Mouse (Mus musculus) testis, adult 2 months (tissue): Measurements from ENCODE around the gene Atp4b. TPM values are rescaled to one million over a fixed set of nuclear protein-coding genes. Genes with fewer than 3 reads are reported as not detected.
A peak's percentile ranks its signal among the peaks of the same experiment; 100 is the strongest.

Source experiments
- H3K27ac ChIP-seq: fragments of 200-500 bp; 2 replicates; pipeline ENCODE4 v1.5.1; 2012; ENCODE audit warnings: low read depth, low read length; ENCODE audit not compliant: control insufficient read depth, insufficient read depth
- H3K27me3 ChIP-seq: fragments of 200-500 bp; 2 replicates; pipeline ENCODE4 v1.6.1; 2012; ENCODE audit warnings: mild to moderate bottlenecking, low read length, moderate library complexity; ENCODE audit not compliant: control insufficient read depth, insufficient read depth
- H3K36me3 ChIP-seq: fragments of 200-500 bp; 2 replicates; pipeline ENCODE4 v1.6.1; 2012; ENCODE audit warnings: mild to moderate bottlenecking, low read length; ENCODE audit not compliant: control insufficient read depth, insufficient read depth
- H3K4me1 ChIP-seq: fragments of 200-500 bp; 2 replicates; pipeline ENCODE4 v1.6.1; 2012; ENCODE audit warnings: low read length; ENCODE audit not compliant: control insufficient read depth, insufficient read depth
- H3K4me3 ChIP-seq: fragments of 200-500 bp; 2 replicates; pipeline ENCODE4 v1.5.1; 2012; ENCODE audit warnings: low read depth, mild to moderate bottlenecking, low read length, moderate library complexity, mixed read lengths; ENCODE audit not compliant: control insufficient read depth
- CTCF ChIP-seq: fragments of 200-500 bp; IDR thresholded peaks from 2 replicates; pipeline ENCODE4 v1.5.1; 2012; ENCODE audit warnings: low read depth, mild to moderate bottlenecking, inconsistent platforms, low read length, moderate library complexity; ENCODE audit not compliant: control insufficient read depth, insufficient read depth, insufficient replicate concordance
- POLR2A ChIP-seq: fragments of 200-500 bp; IDR thresholded peaks from 2 replicates; pipeline ENCODE4 v1.6.1; 2012; ENCODE audit warnings: low read depth, mild to moderate bottlenecking, inconsistent platforms, low read length, moderate library complexity; ENCODE audit not compliant: control insufficient read depth
- polyA plus RNA-seq: library from polyadenylated mRNA; depleted of rRNA; stranded (reverse); fragments of >200 nt; gene quantifications from 2 replicates; pipeline ENCODE4 v1.2.3, GENCODE M21; 2012

Atp4b gene
- polyA plus RNA-seq, 1 experiment: 0.10 TPM

DNA sequence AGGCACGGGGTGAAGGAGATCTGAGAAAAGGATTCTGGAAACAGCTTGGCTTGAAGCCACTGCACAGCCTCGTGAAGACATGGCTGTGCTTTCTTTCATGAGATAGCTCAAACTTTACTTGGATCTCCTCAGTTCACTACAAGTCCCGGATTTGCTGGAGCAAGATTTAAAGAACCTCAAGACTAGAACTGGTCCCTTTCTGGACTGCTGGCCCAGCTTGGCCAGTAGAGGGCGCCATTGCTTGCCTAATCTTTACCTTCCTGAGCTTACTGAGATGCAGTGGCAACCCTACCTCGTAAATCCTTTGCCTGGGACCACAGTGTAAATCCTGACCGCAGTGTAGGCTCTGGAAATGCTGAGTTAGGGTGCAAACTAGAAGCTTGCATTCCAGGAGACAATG lies 15.0 kb upstream of the Atp4b start:
- Histone ChIP-seq H3K36me3 (no peaks in the 10 kb centered on the region), H3K4me1 (peaks cover 2% of the 10 kb centered on the region), H3K4me3 (no peak overlapping the region), H3K27me3 (no peaks in the 10 kb centered on the region), H3K27ac (no peak overlapping the region)
- TF ChIP-seq CTCF (peak; percentile 88), POLR2A (no peak)

DNA sequence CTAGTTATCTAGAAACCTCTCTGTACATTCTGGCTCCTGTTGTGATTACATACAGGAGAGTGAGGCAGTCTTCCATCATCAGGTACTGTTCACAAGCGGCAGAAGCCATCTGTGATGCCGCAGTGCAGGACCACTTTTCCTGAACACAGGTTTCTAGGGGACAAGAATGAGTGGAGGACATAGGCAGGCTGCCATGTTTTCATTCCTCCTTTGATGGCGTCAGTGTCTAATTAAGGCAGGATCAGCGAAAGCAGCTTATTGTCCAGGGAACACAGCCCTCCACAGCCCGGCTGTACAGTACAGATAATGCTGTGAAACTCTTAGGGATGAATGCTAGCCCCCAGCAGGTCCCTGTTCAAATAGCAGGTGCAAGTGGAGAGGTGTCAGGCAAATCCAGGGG lies 9.4 kb upstream of the Atp4b start:
- Histone ChIP-seq H3K4me1 (no peaks in the 10 kb centered on the region), H3K27me3 (no peaks in the 10 kb centered on the region), H3K27ac (no peak overlapping the region), H3K4me3 (no peak overlapping the region), H3K36me3 (no peaks in the 10 kb centered on the region)
- no peak for TF ChIP-seq CTCF
- TF ChIP-seq POLR2A: no peak

DNA sequence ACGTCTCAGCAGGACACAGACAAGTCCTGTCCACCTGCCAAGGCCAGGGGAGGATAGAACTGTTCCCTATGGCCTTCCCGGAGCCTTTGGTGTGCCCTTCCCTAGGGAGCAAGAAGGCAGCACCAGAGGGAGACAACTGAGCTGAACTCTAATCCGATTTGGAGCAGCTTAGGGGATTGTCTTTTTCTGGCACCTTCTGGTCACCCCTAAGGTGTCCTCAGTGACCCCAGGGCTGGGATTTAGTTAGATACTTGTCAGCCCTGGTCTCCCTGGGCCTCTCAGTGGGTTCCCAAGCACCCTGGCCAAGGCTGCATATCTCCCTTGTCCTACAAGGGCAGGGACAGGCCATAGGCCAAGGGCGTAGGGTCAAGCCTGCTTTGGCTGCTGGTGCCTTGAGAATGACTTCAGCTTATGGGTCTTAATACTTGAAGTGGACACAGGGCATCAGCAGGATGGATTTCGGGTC lies 8.1 kb upstream of the Atp4b start, which contains the start of gene Grk1:
Grk1 (plus strand) TSS at position 416 of the 466 bp plus-strand sequence.
- no peaks in the 10 kb centered on the region for H3K36me3 ChIP-seq
- H3K4me3 ChIP-seq: no peak within 1 kb of the TSS
- no peaks in the 10 kb centered on the region for H3K27me3 ChIP-seq
- no peak within 1 kb of the TSS for H3K27ac ChIP-seq
- no peaks in the 10 kb centered on the region for H3K4me1 ChIP-seq
- TF ChIP-seq POLR2A (no peak), CTCF (no peak)

DNA sequence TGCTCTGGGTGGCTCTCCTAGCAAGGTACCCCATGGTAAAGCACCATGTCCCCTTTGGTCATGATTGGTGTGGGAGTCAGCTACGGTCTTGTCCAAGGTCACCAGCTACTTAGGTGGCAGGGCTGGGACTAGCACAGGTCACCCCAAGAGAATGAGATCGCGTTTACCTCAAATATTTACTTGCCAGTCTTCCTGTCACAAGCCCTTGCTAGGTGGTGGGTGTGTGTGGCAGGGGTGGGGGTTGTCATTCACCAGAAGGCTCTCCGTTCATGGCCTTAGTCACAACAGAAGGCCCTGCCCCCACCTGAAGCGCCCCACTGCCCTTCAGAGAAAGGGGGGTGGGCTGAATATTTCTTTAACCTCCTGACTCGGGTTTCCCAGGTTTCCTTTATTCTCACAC lies 6.9 kb upstream of the Atp4b start:
- Histone ChIP-seq H3K27ac (no peak overlapping the region), H3K4me3 (no peak overlapping the region), H3K36me3 (no peaks in the 10 kb centered on the region), H3K4me1 (no peaks in the 10 kb centered on the region), H3K27me3 (no peaks in the 10 kb centered on the region)
- TF ChIP-seq CTCF (no peak), POLR2A (no peak)

DNA sequence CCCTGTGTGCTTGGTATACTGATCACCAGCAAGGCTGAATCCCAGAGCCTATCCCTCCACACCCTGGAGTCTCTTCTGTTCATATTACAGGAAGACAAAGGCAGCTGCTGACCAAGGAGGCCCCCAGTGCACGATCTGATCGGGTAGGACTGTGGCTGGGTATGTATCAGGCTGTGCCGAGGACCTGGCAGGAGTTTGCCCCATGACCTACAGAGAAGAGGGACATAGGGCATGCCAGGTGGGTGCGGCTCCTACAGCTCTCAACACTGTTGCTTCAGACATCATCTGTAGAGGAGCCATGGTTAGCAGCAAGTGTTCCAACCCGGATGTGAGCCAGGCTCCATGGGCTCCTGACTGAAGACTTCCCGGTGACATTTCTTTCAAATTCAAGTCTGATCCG lies 2.8 kb downstream of the Atp4b start:
- no peak for TF ChIP-seq POLR2A
- TF ChIP-seq CTCF: no peak
- no peak overlapping the region for H3K27ac ChIP-seq

DNA sequence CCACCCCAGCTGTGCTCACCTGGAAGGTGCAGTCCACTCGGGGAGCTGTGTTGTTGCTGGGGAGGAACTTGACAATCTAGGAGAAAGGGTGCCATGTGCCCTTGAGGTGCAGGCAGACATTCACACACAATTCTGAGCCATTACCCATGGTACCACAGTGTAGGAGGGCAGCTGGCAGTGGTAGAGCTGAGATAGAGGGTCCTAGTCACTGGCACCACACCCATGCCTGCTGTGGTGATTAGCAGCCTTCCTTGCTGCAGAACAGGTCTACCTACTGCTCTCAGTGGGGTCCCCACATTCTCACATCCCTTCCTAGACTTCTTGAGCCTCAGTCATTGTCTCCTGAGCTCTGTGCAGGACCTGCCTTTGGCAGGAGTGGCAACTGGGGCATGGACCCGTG lies 7.9 kb downstream of the Atp4b start:
- no peak overlapping the region for H3K27ac ChIP-seq
- H3K4me1 ChIP-seq: no peaks in the 10 kb centered on the region

More for the DNA sequence above, 2.8 kb downstream of the Atp4b start:
- no peaks in the 10 kb centered on the region for H3K4me1 ChIP-seq
- H3K27me3 ChIP-seq: no peaks in the 10 kb centered on the region
- no peaks in the 10 kb centered on the region for H3K36me3 ChIP-seq
- H3K4me3 ChIP-seq: no peak overlapping the region

DNA sequence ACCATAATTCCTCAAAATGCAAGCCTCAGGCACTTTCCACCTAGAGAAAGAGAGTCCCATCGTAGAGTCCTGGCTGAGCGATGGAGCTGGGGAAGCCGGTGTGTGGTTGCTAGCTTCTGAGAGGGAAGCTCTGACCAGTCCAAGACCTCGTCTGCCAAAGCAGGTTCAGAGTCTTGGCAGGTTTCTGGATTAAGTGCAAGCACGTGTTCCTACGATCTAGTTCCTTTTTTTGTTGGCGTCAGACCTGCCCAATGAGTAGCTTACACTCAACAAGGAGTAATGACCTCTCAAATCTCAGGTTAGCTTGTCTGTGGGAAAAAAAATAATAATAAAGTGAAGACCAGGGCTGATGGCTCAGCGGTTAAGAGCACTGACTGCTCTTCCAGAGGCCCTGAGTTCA lies 8.9 kb downstream of the Atp4b start:
- Histone ChIP-seq H3K4me1 (no peaks in the 10 kb centered on the region), H3K27ac (no peak overlapping the region), H3K4me3 (no peak overlapping the region), H3K27me3 (no peaks in the 10 kb centered on the region), H3K36me3 (no peaks in the 10 kb centered on the region)
- TF ChIP-seq CTCF (no peak), POLR2A (no peak)

More for the DNA sequence above, 7.9 kb downstream of the Atp4b start:
- TF ChIP-seq CTCF: no peak
- no peak for TF ChIP-seq POLR2A
- Histone ChIP-seq H3K27me3 (no peaks in the 10 kb centered on the region), H3K36me3 (no peaks in the 10 kb centered on the region), H3K4me3 (no peak overlapping the region)

DNA sequence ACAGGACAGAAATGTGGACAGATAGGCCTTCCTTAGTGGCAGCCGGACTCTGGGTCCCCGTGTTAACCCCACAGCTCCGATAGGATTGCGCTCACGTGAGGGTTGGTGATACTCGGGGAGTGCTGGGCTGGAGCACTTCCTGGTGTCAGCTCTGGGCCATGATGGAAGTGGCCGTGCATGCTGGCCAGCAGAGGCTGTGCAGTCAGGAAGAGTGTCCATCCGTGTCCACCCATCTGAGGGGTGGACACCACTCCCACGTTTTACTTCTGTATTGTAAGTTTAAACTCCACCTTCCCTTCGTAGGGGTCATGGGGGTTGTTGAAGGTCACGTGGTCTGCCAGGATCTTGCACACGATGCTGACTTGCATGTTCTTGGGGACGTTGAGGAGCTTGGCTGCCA lies 10.3 kb downstream of the Atp4b start:
- no peak for TF ChIP-seq CTCF
- TF ChIP-seq POLR2A: no peak
- Histone ChIP-seq H3K27ac (no peak overlapping the region), H3K4me3 (no peak overlapping the region), H3K36me3 (no peaks in the 10 kb centered on the region), H3K27me3 (no peaks in the 10 kb centered on the region), H3K4me1 (no peaks in the 10 kb centered on the region)
